Mouse (Mus musculus): ENCODE measurements at regions not wholly inside any gene's neighbourhood (a gene's known extent, or its start where the extent isn't known, plus 50 kb on each side); places are given as distances from the start of the nearest gene placed in this dataset.

GRCm38 (mm10) chr3:35315162-35315561, 438.7 kb upstream of the Atp11b start:
- no peak for DNase-seq (ENCODE audit: low spot score in 2 of 2)

- DNase-seq (ENCODE audit: low spot score in 2 of 2): no peak
Observed at GRCm38 (mm10) chr3:35318348-35318747, 435.6 kb upstream of the Atp11b start.

- DNase-seq (ENCODE audit: low spot score in 2 of 2): no peak
Observed at GRCm38 (mm10) chr3:35320844-35321393, 433.0 kb upstream of the Atp11b start.

GRCm38 (mm10) chr3:35321991-35322390, 431.9 kb upstream of the Atp11b start:
- no peak for DNase-seq (ENCODE audit: low spot score in 2 of 2)

- no peak for DNase-seq (ENCODE audit: low spot score in 2 of 2)
Observed at GRCm38 (mm10) chr3:35322899-35323298, 431.0 kb upstream of the Atp11b start.

GRCm38 (mm10) chr3:35323450-35324077, 430.3 kb upstream of the Atp11b start:
- DNase-seq (ENCODE audit: low spot score in 2 of 2): peak; percentile 35 to 62

GRCm38 (mm10) chr3:35324186-35324585, 429.7 kb upstream of the Atp11b start:
- DNase-seq (ENCODE audit: low spot score in 2 of 2): no peak

GRCm38 (mm10) chr3:35332534-35333272, 421.2 kb upstream of the Atp11b start:
- DNase-seq (ENCODE audit: low spot score in 2 of 2): no peak

- no peak for DNase-seq (ENCODE audit: low spot score in 2 of 2)
Observed at GRCm38 (mm10) chr3:35334017-35334416, 419.9 kb upstream of the Atp11b start.

- DNase-seq (ENCODE audit: low spot score in 2 of 2): no peak
Observed at GRCm38 (mm10) chr3:35334546-35334945, 419.4 kb upstream of the Atp11b start.

GRCm38 (mm10) chr3:35335837-35336236, 418.1 kb upstream of the Atp11b start:
- DNase-seq (ENCODE audit: low spot score in 2 of 2): no peak

GRCm38 (mm10) chr3:35340525-35340924, 413.4 kb upstream of the Atp11b start:
- no peak for DNase-seq (ENCODE audit: low spot score in 2 of 2)

GRCm38 (mm10) chr3:35340935-35341800, 412.7 kb upstream of the Atp11b start:
- peak in 1 of 2 experiments; percentile 42 for DNase-seq (ENCODE audit: low spot score in 2 of 2)

GRCm38 (mm10) chr3:35341840-35342239, 412.1 kb upstream of the Atp11b start:
- DNase-seq (ENCODE audit: low spot score in 2 of 2): no peak

- no peak for DNase-seq (ENCODE audit: low spot score in 2 of 2)
Observed at GRCm38 (mm10) chr3:35342584-35342983, 411.3 kb upstream of the Atp11b start.

GRCm38 (mm10) chr3:35343936-35344335, 410.0 kb upstream of the Atp11b start:
- no peak for DNase-seq (ENCODE audit: low spot score in 2 of 2)

GRCm38 (mm10) chr3:35349114-35349513, 404.8 kb upstream of the Atp11b start:
- no peak for DNase-seq (ENCODE audit: low spot score in 2 of 2)

- no peak for DNase-seq (ENCODE audit: low spot score in 2 of 2)
Observed at GRCm38 (mm10) chr3:35353442-35353841, 400.5 kb upstream of the Atp11b start.

- DNase-seq (ENCODE audit: low spot score in 2 of 2): no peak
Observed at GRCm38 (mm10) chr3:35353920-35354319, 400.0 kb upstream of the Atp11b start.

GRCm38 (mm10) chr3:35354356-35354755, 399.6 kb upstream of the Atp11b start:
- DNase-seq (ENCODE audit: low spot score in 2 of 2): no peak

- DNase-seq (ENCODE audit: low spot score in 2 of 2): no peak
Observed at GRCm38 (mm10) chr3:35357111-35357510, 396.8 kb upstream of the Atp11b start.

- DNase-seq (ENCODE audit: low spot score in 2 of 2): no peak
Observed at GRCm38 (mm10) chr3:35358541-35358940, 395.4 kb upstream of the Atp11b start.
